Mouse (Mus musculus): ENCODE data around the gene Ctss.
"Not testable (repeated sequence)": the region's sequence is repeated elsewhere in the genome, so short reads cannot be mapped to it uniquely, and the experiment has no call there.

Ctss gene

GRCm38 (mm10) chr3:95538936-95539335, 12.3 kb downstream of the Ctss start:
- no peak for DNase-seq

- DNase-seq, result no peak
These were observed 13.3 kb downstream of the Ctss start for GRCm38 (mm10) chr3:95539837-95540236.

- not testable (repeated sequence) for DNase-seq
These were observed 14.6 kb downstream of the Ctss start for GRCm38 (mm10) chr3:95541186-95541585.

- no peak for DNase-seq
These were observed 15.6 kb downstream of the Ctss start for GRCm38 (mm10) chr3:95542171-95542570.

GRCm38 (mm10) chr3:95542981-95543380, 16.4 kb downstream of the Ctss start:
- DNase-seq, result no peak

GRCm38 (mm10) chr3:95550176-95550575, 23.6 kb downstream of the Ctss start:
- no peak for DNase-seq

GRCm38 (mm10) chr3:95553986-95554385, 27.4 kb downstream of the Ctss start:
- no peak for DNase-seq

GRCm38 (mm10) chr3:95559437-95559836, 32.9 kb downstream of the Ctss start, which contains the start of gene Hormad1:
Gene Hormad1, plus strand, starts transcription at chr3:95559677.
- DNase-seq, result no peak

- no peak for DNase-seq
These were observed 34.2 kb downstream of the Ctss start for GRCm38 (mm10) chr3:95560738-95561137.

GRCm38 (mm10) chr3:95561826-95562225, 35.2 kb downstream of the Ctss start:
- no peak for DNase-seq

- DNase-seq, result no peak
These were observed 43.0 kb downstream of the Ctss start for GRCm38 (mm10) chr3:95569585-95569984.

- DNase-seq, result no peak
These were observed 61.4 kb downstream of the Ctss start for GRCm38 (mm10) chr3:95587754-95588603.

- DNase-seq, result peak; percentile 98
These were observed 62.1 kb downstream of the Ctss start, which contains the start of gene Golph3l for GRCm38 (mm10) chr3:95588604-95589086. Gene Golph3l, plus strand, starts transcription at chr3:95588934.

- DNase-seq, result no peak
These were observed 72.1 kb downstream of the Ctss start for GRCm38 (mm10) chr3:95598734-95599133.

- no peak for DNase-seq
These were observed 74.7 kb downstream of the Ctss start for GRCm38 (mm10) chr3:95601287-95601686.

Data from layer of hippocampus, adult 9-11 months (tissue).